ENCODE assay signal across 14 mouse cellular contexts in the genomic region with DNA sequence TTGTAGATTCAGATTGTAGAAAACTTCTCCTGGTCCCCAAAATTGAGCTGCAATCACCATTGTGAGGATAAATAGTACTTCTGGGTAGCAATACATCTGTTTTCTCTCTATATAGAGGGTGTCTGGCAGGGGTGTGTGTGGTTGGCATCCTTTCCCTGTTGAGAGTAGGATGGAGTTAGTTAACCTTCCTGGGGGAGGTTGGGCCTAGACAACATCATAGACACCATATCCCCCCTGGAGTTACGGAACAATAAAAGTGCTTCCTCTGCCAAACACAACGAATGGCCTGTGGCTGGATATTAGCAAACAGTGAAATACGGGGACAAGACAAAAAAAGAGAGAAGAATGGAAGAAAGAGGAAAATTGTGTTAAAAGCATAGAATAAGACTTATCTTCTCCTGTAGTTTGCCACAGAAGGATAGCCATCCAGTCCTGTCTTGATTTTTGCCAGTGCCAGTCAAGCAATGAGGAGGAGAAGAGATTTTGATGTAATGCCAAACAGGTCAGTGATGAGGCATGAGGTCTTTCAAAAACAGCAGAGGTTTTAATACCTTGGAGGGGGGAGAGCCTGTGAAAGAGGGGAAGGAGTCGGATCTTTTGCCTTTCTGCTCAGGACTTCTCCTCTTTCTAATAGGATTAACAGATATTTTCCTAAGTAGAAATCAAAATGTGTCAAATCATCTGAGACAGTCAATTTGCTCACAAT.
DNase-seq lines count a peak whose midpoint lies in the region; ATAC-seq lines count a peak whose summit lies in the region.
"Had no signal": no experiment of that assay in that cellular context is flagged by ENCODE, and none has a peak within 500 bp of the region (broad histone marks: within the 10 kb centered on the region; RNA-seq: fewer than 3 reads in every experiment).

No protein-coding gene starts in this region.

- peak; percentile 22; the same call in 1 of the 2 replicates for ATAC-seq in forebrain, embryonic 16.5 days
- ATAC-seq in midbrain, embryonic 12.5 days (ENCODE audit: low FRiP score, low read depth), result no peak
- ATAC-seq: lung, postnatal 0 days; Patski had no signal

- H3K9me3 ChIP-seq in forebrain, embryonic 16.5 days (ENCODE audit: control insufficient read depth, low read length), result no peaks in the 10 kb centered on the region
- H3K9me3 ChIP-seq in midbrain, embryonic 12.5 days, result no peaks in the 10 kb centered on the region
- H3K9me3 ChIP-seq: embryonic facial prominence, embryonic 15.5 days had no signal

- DNase-seq in retina, postnatal 1 day, result peak; percentile 37
- DNase-seq in retina, embryonic 14.5 days (ENCODE audit: low spot score), result no peak
- DNase-seq in urinary bladder, adult 18-20 months (ENCODE audit: low spot score in 2 of 2), result no peak
- no peak for DNase-seq in kidney, postnatal 14 days
- no peak for DNase-seq in spleen, postnatal 14 days (ENCODE audit: low spot score in 2 of 2)
- DNase-seq: adrenal gland, adult 2 months; gastrocnemius, adult 2 months; thymus, postnatal 36 days had no signal

- H3K36me3 ChIP-seq in forebrain, embryonic 16.5 days (ENCODE audit: control insufficient read depth, insufficient read depth), result no peaks in the 10 kb centered on the region
- no peaks in the 10 kb centered on the region for H3K36me3 ChIP-seq in midbrain, embryonic 12.5 days
- H3K36me3 ChIP-seq: embryonic facial prominence, embryonic 15.5 days had no signal

- H3K27ac ChIP-seq in forebrain, embryonic 16.5 days (ENCODE audit: low read length), result peak overlapping the region; percentile 94
- peak overlapping the region; percentile 89 for H3K27ac ChIP-seq in midbrain, embryonic 12.5 days (replicated peaks)
- H3K27ac ChIP-seq: embryonic facial prominence, embryonic 15.5 days; gastrocnemius, adult 2 months; kidney, postnatal 0 days had no signal

- no peaks in the 10 kb centered on the region for H3K27me3 ChIP-seq in forebrain, embryonic 16.5 days (replicated peaks; ENCODE audit: control insufficient read depth, insufficient read depth, low read length)
- H3K27me3 ChIP-seq in midbrain, embryonic 12.5 days, result no peaks in the 10 kb centered on the region
- H3K27me3 ChIP-seq: embryonic facial prominence, embryonic 15.5 days had no signal

- H3K9ac ChIP-seq in forebrain, embryonic 16.5 days (replicated peaks; ENCODE audit: low read depth, low read length), result peak overlapping the region; percentile 50
- no peak overlapping the region for H3K9ac ChIP-seq in midbrain, embryonic 12.5 days (replicated peaks)
- H3K9ac ChIP-seq: embryonic facial prominence, embryonic 15.5 days had no signal

- 14% methylated on average over 4 of the region's 4 CpGs for WGBS in forebrain, embryonic 16.5 days
- WGBS in midbrain, embryonic 12.5 days, result 26% methylated on average over 4 of the region's 4 CpGs

- H3K4me2 ChIP-seq in forebrain, embryonic 16.5 days (ENCODE audit: low read length), result peak overlapping the region; percentile 43
- H3K4me2 ChIP-seq in midbrain, embryonic 12.5 days (replicated peaks), result no peak overlapping the region; the same call in 1 of the 2 replicates
- H3K4me2 ChIP-seq: embryonic facial prominence, embryonic 15.5 days had no signal

- H3K4me1 ChIP-seq in forebrain, embryonic 16.5 days (replicated peaks; ENCODE audit: control insufficient read depth, insufficient read depth, low read length), result peaks cover 22% of the 10 kb centered on the region
- peaks cover 46% of the 10 kb centered on the region for H3K4me1 ChIP-seq in midbrain, embryonic 12.5 days
- H3K4me1 ChIP-seq: embryonic facial prominence, embryonic 15.5 days had no signal

- H3K4me3 ChIP-seq in forebrain, embryonic 16.5 days (replicated peaks; ENCODE audit: low read length), result no peak overlapping the region
- no peak overlapping the region for H3K4me3 ChIP-seq in midbrain, embryonic 12.5 days
- H3K4me3 ChIP-seq: embryonic facial prominence, embryonic 15.5 days; gastrocnemius, adult 2 months had no signal
